Mouse (Mus musculus) ZHBTc4 (cell line): ENCODE results near the gene Kcnip4.

Experiments
- DNase-seq: peaks from one replicate; pipeline ENCODE4 v3.0.0-alpha.2; 2011; ENCODE audit warnings: low read depth, low spot score

The Kcnip4 gene

GRCm38 (mm10) chr5:49356381-49356780, 168.3 kb downstream of the Kcnip4 start:
- no peak for DNase-seq

GRCm38 (mm10) chr5:49352061-49352460, 172.6 kb downstream of the Kcnip4 start:
- no peak for DNase-seq

DNA sequence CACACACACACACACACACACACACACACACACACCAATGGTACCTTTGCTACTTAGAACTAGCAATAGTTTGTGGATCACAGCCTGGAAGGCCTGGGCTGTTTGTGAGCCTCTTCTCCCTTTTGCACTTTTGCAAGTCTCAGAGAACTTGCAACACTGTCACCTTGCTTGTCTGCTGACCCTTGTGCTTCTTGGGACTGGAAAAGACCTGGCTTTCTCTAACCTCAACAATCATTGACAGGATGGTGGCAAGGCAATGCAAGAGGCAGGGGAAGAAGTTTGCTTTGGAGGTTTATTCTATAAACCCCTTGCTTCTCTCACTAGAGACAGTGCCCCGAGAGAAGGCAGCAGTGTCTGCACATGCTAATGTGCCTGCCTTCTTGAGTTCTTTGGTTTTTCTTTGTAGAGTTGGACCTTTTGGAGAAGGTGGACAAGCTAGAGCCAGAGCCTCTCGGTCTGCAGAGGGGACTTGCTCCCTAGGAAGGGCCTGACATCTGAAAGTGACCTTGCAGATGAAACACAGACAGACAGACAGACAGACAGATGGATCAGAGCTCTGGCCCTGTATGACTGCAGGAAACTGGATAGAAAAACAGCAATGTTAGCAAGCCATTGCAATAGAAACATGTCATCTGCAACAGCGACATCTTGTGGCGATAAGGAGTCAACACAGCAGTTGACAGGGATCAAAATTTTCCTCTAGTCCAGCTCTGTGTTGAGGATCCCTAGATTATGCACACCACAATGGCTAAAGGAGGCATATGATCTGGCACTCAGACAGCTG, 174.4 kb downstream of the Kcnip4 start:
- peak; percentile 56 for DNase-seq

- DNase-seq, result no peak
Observed at GRCm38 (mm10) chr5:49349541-49349940, 175.2 kb downstream of the Kcnip4 start.

DNA sequence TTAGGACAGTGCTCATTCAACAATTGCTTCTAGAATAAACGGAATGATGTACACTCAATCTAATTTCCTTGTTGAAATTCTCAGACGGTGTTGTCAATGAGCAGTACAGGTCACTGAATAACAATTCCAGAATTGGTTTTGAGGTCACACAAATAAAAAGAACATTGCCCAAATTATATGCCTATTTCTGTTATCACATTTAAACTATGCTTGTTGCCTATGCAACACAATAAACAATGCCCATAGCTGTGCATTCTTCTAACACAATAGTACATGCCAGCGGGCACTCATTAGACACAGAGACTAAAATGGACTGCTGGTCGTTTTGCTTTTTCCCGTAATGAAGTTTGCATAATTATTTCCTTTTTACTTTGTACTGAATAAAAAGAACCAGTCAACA, 176.2 kb downstream of the Kcnip4 start:
- no peak for DNase-seq

GRCm38 (mm10) chr5:49344606-49345005, 180.1 kb downstream of the Kcnip4 start:
- DNase-seq, result no peak

GRCm38 (mm10) chr5:49337164-49337563, 187.5 kb downstream of the Kcnip4 start:
- no peak for DNase-seq

DNA sequence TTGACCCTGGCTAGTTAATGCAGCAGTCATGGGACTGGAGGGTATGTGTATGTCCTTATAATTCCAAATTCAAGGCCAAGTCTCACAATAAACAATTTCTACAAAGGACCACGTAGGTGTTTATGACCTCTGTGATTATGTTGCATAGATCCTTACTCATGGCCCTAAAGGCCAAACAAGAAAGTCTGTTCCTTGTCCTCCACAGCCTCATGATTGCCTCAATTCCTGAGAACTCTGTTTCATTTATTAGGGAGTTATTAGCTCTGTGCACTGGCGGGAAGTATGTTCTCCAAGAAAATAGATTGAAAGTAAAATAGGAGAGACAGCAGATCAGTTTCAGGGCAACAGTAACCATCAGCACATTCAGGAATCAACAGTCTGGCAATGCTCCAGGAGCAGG, 191.6 kb downstream of the Kcnip4 start:
- no peak for DNase-seq

DNA sequence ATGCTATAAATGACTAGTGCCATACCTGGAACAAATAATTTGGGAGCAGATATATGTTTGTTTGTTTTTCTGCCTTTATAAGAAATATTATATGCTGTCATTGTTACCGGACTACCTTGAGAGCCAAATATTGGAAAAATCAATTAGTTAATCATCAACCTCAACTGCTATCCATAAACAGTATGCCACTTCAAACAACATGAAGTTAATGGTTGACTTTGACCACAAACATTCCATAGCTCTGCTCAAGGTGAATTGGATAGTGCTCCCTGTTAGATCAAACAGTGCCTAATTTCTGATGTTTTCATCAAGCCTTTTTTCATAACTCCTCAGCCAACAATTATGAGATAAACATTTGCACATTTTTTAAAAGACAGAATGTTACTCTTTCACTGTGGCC, 195.7 kb downstream of the Kcnip4 start:
- DNase-seq, result no peak

GRCm38 (mm10) chr5:49318661-49319060, 206.0 kb downstream of the Kcnip4 start:
- DNase-seq, result no peak

GRCm38 (mm10) chr5:49317869-49318268, 206.8 kb downstream of the Kcnip4 start:
- DNase-seq, result no peak

DNA sequence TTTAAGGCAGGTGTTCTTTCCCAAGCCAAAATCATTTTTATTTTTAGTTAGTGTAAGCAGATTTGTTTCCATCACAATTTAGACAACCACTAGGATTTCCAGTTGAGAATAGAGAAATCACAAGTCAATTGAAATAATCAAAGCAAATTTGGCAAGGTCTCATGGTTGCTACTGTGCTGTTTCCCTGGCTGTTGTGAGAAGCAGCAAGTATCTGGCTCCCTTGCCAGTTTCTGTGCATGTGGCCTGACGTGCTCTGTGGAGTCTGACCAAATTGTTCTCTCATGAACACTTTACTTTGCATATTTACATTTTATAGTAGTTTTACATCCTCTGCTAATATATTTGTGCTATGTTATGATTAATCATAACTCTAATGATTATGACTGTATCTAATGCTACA, 217.9 kb downstream of the Kcnip4 start:
- no peak for DNase-seq

DNA sequence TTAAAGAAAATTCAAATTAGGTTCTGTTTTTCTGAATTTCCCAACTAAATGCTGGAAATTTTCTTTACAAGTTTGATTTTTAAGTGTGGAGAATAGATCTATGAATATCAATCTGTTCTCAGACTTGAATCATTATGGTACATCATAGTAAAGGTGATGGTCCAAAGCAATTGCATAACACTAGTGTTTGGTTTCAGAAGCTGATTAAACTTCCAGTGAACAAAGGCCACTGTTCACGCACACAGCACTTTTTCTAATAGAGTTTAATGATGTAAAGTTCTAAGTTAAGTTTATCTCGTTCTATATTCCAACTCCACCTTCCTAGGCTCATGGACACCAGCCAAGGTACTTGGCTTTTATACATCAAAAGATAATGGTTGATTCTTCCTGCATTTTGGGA, 219.4 kb downstream of the Kcnip4 start:
- no peak for DNase-seq

DNA sequence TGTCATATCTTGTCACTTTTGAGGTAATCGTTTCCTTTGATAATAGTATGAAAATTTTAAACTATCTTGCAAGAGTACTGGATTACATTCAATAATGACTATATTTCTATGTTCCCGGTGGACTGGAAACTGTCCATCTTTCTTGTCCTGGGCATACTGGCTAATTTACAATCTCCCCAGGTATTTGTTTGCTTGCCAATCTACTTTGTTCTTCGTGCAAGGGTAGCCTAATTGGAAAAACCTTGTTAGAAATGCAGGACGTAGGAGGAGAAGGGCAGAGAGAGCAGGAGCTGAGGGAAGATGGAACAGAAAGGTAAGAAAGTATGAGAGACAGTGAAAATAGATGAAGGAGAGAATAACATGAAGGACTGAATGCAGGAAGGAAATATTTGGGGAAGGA, 226.1 kb downstream of the Kcnip4 start:
- DNase-seq, result no peak

- DNase-seq, result no peak
Observed at GRCm38 (mm10) chr5:49292421-49292820, 232.3 kb downstream of the Kcnip4 start.

DNA sequence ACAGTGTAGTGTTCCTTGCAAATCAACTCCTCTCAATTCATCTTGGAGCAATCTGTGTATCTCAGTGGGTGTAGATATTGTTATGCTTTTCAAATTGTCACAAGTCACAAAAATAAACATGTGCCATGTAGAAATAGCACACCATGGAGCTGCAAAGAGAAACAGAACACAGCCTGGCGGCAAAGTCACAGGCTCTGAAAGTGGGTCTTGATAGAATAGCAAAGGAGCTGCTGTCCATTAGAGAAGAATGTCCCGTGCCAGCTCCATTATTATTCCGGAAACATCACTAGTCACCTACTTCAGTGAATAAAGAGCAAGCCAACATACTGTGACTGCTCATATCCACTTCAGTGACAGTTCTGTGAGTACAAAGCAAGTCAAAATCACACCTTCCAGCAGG, 232.9 kb downstream of the Kcnip4 start:
- DNase-seq, result no peak

GRCm38 (mm10) chr5:49285455-49286135, 239.1 kb downstream of the Kcnip4 start:
- peak; percentile 2 for DNase-seq

DNA sequence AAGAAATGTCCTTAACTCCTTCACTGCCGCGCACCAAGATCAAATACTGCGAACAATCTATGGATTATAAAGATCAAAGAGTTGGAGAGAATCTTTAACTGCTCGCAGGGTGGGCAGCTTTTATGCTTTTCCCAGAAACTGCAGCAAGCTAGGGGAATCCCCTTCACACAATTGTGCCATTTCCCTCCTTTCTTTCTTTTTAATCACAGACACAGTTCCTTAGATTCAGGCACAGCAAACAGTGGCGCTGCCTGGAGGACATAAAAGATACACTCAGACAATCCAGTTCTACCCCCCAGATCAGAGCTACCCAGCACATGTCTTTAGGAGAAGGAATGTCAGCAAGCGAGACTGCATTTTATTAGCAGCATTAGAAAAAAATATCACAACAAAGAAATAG, 239.9 kb downstream of the Kcnip4 start:
- no peak for DNase-seq

DNA sequence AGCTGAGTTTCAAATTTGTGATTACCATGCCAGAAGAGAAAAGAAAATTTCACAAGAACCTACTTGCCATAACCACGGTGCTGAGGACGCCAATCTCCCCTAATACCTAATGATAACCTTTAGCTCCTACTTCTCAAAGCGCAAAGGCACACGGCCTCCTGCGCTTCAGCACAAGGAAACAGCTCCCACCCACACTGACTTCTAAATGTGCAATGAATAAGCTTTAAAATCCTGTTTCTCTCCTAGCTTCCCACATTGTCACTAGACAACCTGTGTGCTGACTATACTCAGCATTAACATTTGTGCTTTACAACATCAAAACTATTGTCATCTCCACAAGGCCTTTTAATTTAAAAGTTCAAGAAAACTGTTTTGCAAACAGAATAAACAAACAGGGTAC, 241.3 kb downstream of the Kcnip4 start:
- no peak for DNase-seq

DNA sequence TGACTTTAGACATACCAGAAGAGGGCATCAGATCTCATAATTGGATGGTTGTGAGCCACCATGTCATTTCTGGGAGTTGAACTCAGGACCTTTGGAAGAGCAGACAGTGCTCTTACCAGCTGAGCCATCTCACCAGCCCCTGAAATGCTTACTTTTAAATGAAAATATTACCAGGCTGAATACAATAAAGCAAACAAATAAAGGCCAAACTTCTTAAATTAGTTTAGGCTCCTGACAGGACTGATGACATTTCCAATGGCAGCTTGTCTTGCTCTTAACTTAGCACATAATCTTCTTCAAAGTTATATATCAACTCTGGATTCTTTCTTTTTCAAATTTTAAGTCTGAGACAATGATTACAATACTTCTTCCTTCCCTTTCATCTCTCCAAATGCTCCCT, 252.8 kb downstream of the Kcnip4 start:
- no peak for DNase-seq

GRCm38 (mm10) chr5:49268807-49269206, 255.9 kb downstream of the Kcnip4 start:
- DNase-seq, result no peak

DNA sequence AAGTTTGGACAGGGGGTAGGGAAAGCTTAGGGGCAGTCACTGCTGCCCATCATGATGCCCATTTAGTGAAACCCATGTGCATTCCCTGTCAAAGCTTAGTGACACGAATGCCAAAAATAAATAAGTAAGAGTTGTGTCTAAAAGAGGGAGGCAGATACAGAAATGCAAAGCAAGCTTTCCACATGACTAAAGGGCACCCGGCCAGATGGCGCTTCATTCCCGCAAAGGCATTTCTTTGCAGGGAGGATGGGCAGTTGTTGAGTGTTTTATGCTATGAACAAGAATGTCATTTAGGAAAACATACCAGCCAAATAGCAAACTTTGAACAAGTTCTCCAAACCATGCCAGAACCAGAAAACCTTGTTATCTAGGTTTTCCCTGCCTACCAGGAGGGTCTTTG, 265.4 kb downstream of the Kcnip4 start:
- no peak for DNase-seq

DNA sequence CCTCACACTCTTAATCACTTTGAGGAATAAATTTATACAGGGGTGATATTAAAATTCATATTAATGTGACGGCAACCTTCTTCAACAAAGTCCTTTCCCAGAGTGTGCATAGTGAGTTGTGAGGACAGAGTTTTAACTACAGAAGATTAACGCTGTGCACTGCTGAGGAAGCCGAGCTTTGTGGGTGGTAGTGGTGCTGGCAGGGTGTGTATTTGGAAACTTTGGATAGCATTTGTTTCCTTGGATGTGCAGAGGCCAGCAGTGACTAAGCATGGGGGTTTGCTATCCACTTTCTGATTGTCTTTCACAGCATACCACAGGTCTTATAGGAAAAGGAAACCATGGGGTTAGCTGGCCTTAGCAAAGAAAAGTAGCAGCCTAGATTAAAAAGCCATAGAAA, 267.9 kb downstream of the Kcnip4 start:
- no peak for DNase-seq
